Mouse (Mus musculus): Measurements from ENCODE around the gene Oprm1.

The Oprm1 gene

DNA sequence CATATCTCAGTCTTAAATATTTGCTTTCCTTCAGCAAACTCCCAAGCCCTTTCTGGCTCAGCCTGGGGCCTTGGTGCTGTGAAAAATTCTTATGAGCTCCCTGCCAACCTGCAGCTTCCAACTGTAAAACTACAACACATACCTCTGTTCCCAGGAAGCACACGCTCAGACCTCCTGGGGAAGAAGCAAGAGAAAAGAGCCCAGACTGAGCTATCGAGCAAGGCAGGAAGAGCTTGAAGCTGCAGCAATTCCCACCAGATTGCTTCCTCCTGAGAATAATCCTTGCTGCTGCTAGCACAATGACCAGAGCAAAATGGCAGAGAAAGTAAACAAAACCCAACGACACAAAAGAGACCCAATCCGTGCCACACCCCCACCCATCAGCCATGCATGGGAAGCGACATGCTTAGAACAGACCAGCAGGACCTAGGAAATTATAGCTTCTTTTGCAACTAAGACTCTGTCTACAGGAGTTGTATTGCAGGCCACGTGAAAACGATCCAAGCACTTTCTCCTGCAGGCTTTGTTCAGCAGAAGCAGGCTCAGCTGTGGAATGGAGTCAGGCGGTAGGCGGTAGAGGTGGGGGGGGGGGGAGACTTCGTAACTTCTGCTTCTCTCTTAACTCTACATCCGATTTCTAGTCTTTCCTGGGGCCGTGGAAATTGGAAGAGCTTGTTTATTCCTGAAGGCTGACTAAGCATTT, 294.2 kb downstream of the Oprm1 start, which contains the start of gene Ipcef1:
Gene Ipcef1, minus strand, starts transcription at position 164 of the 703 bp plus-strand sequence.
- DNase-seq: no peak

DNA sequence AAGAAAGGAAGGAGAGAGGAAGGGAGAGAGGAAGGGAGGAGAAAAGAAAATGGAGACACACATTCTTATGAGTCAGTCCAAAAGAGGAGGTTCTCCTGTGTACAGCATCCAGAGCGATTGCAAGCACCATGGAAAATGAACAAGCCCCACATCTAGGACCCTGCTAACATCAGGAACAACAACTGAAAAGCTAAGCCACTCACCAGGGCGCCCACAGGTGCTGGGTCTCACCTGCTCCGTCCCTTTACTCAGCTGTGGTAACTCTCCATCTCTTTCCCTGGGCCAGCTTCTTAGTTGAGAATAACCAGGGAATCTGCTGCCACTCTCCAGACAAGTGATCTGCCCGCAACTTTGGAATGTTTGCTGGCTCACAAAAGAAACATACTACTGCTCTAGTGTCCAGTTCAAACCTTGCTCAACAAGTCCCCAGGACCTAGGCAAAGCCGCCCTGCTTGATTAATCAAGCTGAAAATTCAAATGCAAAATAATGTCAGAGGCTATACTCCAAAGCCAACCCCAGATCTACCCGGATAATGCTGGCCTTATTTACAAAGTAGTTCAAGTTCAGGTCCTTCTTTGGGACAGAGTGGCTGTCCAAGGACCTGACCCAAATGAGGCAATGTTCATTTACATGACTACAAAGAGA, 296.4 kb downstream of the Oprm1 start:
- DNase-seq: no peak

DNA sequence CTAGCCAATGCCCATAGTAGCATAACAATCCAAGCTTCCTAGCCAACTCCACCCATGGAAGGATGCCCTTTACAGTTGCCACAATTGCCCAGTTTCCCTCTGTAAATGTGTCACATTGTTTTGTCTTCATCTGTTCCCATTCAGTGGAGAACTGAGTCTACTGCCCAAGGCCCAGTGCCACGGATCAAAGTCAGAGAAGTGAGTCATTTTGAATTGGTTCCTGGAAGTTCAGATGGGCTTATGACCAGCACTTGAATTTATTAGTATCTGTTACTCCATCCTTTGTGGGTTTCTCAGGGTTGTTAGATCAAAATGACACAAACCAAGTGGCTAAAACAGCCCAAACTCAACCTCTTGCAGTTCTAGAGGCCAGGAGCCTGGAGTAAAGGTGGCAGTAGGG, 299.2 kb downstream of the Oprm1 start:
- DNase-seq: no peak

GRCm38 (mm10) chr10:7060326-7060725, 302.0 kb downstream of the Oprm1 start:
- no peak for DNase-seq

DNA sequence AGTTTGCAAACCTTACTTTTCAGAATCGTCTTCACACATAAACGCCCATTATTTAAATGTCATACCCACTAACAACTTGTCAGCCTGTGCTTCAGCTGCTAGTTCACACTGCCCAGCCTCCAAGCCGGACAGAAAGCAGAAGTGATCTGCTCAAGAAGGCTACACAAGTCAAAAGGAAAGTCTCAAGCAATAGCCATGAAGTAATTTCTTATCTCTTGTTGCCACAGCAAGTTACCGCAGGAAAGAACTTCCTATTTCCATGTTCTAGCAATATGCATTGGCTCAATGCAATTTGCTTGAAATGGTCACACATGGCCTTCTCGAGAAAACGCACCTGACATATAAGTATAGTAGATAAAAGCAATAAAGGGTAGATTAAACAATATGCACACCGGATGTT, 304.7 kb downstream of the Oprm1 start:
- DNase-seq: no peak

GRCm38 (mm10) chr10:7063752-7064457, 305.6 kb downstream of the Oprm1 start:
- DNase-seq: no peak

DNA sequence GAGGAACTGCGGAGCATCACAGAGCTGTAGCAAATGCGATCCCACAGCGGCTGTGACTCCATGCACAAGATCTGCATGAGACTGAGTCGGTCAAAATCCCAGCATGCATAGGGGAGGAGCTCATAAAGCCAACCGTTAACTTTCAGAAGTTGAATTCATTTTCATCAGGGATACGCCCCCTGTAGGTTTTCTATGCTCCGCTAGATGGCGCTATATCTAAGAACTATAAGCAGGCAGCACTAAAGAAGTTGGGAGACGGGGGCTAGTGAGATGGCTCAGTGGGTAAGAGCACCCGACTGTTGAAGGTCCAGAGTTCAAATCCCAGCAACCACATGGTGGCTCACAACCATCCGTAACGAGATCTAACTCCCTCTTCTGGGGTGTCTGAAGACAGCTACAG, 310.3 kb downstream of the Oprm1 start:
- DNase-seq: peak; percentile 59

GRCm38 (mm10) chr10:7069090-7069489, 310.8 kb downstream of the Oprm1 start:
- no peak for DNase-seq

DNA sequence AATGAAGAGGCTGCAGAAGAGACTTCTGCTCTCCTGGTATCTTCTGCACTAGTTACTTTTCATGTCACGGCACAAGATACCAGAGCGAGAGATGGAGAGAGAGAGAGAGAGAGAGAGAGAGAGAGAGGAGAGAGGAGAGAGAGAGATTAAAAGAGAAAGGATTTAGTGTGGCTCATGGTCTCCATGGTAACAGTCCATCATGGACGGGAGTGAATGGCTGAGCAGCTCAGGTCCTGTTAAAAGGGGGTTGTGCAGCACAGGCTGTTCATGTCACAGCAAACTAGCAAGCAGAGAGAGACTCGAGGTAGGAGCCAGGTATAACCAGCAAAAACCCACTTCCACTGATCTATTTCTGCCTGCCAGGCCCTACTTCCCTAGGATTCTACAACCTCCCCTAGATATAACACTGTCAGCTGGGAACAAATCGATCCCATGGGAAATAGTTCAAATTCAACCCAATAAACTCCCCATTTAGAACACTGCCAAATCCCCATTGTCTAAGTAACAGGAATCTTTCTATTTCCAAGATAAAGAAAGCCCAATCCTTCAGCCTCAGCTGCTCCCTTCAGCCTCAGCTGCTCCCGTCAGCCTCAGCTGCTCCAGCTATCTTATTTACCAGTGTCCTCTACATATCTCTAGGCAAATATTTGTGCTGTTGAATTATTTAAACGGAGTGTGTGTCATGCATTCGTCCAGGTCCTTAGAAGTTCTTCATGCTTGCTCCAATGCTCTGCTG, 312.0 kb downstream of the Oprm1 start:
- no peak for DNase-seq

GRCm38 (mm10) chr10:7070924-7071323, 312.6 kb downstream of the Oprm1 start:
- DNase-seq: no peak

DNA sequence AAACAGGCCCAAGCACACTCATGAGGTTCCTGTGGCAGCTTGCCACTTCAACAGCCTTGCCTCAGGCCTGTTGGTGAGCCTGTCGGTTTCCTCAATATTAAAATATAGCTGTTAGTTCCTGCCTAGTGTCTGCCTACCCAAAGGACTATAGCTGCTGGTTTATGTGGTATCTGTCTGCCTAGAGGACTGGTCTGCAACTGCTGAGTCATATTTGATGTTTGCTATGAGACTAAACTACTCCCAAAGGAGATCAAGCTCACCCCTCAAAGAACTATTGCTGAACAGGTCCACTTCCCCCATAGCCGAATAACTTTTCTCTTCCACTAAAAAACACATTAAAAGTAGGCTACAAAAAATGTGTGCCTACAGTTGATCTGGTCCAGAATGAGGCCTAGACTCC, 315.9 kb downstream of the Oprm1 start:
- DNase-seq: no peak

DNA sequence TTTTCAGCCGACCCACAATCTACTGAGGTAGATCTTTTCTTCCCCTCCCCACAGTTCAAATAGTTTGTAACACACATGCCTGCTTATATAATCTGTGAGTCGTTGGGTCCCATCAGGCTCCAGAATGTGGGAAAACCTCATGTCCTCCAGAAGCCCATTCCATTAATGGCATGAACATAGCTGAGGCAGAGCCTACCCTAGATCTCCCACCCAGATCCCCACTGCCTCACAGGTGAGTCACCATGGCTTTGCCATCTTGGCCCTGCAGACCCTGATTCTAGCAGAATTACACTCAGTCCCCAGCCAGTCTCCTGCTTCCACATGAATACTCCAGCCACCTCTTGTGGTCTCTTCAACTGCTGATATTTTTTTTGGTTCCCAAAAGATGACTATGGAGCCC, 317.4 kb downstream of the Oprm1 start:
- DNase-seq: no peak

DNA sequence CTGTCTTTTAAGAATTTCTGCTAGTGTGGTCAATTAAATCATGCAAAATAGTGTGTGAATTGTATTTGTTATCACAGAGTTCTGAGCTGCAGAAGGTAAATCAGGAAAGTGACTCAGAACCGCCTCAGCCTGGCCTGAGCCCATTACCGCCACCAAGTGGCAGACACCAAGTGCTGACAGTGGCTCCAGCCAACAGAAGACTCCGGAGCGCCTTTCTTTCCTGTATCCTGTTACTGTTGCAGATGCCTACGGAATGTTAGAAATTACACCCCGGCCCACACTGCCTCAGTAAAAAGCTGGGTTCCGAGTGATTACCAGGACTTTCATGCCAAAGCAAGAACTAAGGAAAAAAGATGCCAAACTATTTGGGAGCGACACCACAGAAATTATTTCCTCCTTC, 317.9 kb downstream of the Oprm1 start:
- peak; percentile 94 for DNase-seq

- DNase-seq: peak; percentile 88
Observed at GRCm38 (mm10) chr10:7076662-7077211, 318.4 kb downstream of the Oprm1 start.

- peak; percentile 96 for DNase-seq
Observed at GRCm38 (mm10) chr10:7077389-7077808, 319.1 kb downstream of the Oprm1 start.

- no peak for DNase-seq
Observed at GRCm38 (mm10) chr10:7077971-7078370, 319.7 kb downstream of the Oprm1 start.
